Mouse (Mus musculus): ENCODE data around the gene Serpina3c. TPM values are rescaled to one million over a fixed set of nuclear protein-coding genes. Genes with fewer than 3 reads are reported as not detected.

Serpina3c gene
- polyA plus RNA-seq, 1 experiment from 2014 or later = not detected

DNA sequence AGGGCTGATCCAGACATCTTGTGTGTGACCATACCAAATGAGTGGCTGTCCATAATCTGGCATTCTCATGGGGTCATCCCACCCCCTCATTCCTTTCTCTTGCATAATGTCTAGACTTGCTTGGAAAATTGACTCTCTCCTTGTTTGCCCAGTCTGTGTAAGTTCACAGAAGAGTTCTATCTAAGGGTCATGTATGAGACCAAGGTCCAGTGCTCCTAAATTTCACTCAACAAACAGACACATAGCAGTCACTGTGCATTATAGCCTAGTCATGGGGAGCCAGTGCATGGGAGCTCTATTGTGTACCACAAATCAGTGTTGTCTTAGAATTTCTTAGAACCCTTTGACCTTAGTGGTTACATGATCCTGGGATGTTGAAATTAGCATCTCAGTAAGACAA lies 46.8 kb downstream of the Serpina3c start:
- no peaks in the 10 kb centered on the region for H3K4me1 ChIP-seq (replicated peaks; ENCODE audit: control insufficient read depth, insufficient read depth, low read length)
- H3K36me3 ChIP-seq (ENCODE audit: control insufficient read depth, insufficient read depth) = no peaks in the 10 kb centered on the region
- TF ChIP-seq CTCF (IDR thresholded peaks at IDR 0.05; ENCODE audit: low read depth) = no peak
- H3K9ac ChIP-seq (ENCODE audit: low read depth, low read length) = no peak overlapping the region
- no peaks in the 10 kb centered on the region for H3K27me3 ChIP-seq (replicated peaks; ENCODE audit: control insufficient read depth, insufficient read depth, low read length)
- H3K4me2 ChIP-seq (replicated peaks; ENCODE audit: low read depth) = no peak overlapping the region
- no peak for ATAC-seq
- H3K4me3 ChIP-seq (ENCODE audit: low read depth, low read length) = no peak overlapping the region
- no peak overlapping the region for H3K27ac ChIP-seq (ENCODE audit: low read depth, low read length)
- H3K9me3 ChIP-seq (ENCODE audit: control insufficient read depth) = no peaks in the 10 kb centered on the region

DNA sequence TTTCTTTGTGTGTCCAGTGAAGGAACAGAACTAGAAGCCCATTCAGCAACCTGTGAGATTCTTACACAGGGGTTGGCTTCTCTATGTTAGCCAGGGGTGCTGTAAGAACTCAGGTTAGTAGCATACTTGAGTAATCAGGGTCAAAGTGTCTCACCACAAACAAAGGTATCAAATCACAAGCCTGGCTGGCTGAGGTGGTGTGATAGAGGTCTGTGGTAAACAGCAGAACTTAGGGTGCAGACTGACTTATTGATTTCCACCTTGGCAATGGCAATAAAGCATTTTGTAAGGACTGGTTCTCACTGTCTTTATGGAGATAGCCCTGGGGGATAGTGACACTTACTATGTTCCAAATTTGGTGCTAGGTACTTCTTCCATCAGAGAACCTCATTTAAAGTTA lies 47.8 kb downstream of the Serpina3c start:
- no peaks in the 10 kb centered on the region for H3K36me3 ChIP-seq (ENCODE audit: control insufficient read depth, insufficient read depth)
- no peaks in the 10 kb centered on the region for H3K27me3 ChIP-seq (replicated peaks; ENCODE audit: control insufficient read depth, insufficient read depth, low read length)
- no peak for TF ChIP-seq CTCF (IDR thresholded peaks at IDR 0.05; ENCODE audit: low read depth)
- H3K4me3 ChIP-seq (ENCODE audit: low read depth, low read length) = no peak overlapping the region
- H3K4me2 ChIP-seq (replicated peaks; ENCODE audit: low read depth) = no peak overlapping the region
- no peak overlapping the region for H3K9ac ChIP-seq (ENCODE audit: low read depth, low read length)
- H3K27ac ChIP-seq (ENCODE audit: low read depth, low read length) = no peak overlapping the region
- no peak for ATAC-seq
- no peaks in the 10 kb centered on the region for H3K4me1 ChIP-seq (replicated peaks; ENCODE audit: control insufficient read depth, insufficient read depth, low read length)
- no peaks in the 10 kb centered on the region for H3K9me3 ChIP-seq (ENCODE audit: control insufficient read depth)

DNA sequence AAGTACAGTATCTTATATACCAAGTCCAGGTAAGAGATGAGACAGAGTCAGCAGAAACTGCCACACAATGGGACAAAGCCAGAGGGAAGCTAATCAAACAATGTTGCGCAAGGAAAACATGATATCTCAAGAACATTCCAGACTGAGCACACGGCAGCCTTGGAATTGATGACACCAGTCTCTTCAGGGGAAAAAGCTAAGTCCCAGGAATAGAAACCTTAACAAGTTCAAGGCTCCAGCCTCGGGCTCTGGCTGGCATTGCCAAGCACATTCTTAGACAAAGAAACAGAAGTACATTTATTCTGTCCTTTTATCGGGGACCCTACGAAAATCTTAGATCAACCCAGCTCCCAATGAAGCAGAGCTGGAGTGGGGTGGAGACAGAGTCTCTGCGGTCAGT lies 52.9 kb downstream of the Serpina3c start, which contains the start of gene Serpina5:
TSS of gene Serpina5 (plus strand) at position 346 of the 400 bp plus-strand sequence.
- WGBS = 72% methylated on average over 6 of the region's 6 CpGs
- H3K36me3 ChIP-seq (ENCODE audit: control insufficient read depth, insufficient read depth) = no peaks in the 10 kb centered on the region
- no peak within 1 kb of the TSS for H3K9ac ChIP-seq (ENCODE audit: low read depth, low read length)
- H3K9me3 ChIP-seq (ENCODE audit: control insufficient read depth) = no peaks in the 10 kb centered on the region
- no peak within 1 kb of the TSS for H3K4me2 ChIP-seq (replicated peaks; ENCODE audit: low read depth)
- no peak within 1 kb of the TSS for H3K4me3 ChIP-seq (ENCODE audit: low read depth, low read length)
- no peaks in the 10 kb centered on the region for H3K4me1 ChIP-seq (replicated peaks; ENCODE audit: control insufficient read depth, insufficient read depth, low read length)
- TF ChIP-seq CTCF (IDR thresholded peaks at IDR 0.05; ENCODE audit: low read depth) = no peak
- no peak within 1 kb of the TSS for H3K27ac ChIP-seq (ENCODE audit: low read depth, low read length)
- H3K27me3 ChIP-seq (replicated peaks; ENCODE audit: control insufficient read depth, insufficient read depth, low read length) = no peaks in the 10 kb centered on the region
- ATAC-seq = no peak

Other genes with a start within 250 kb of the Serpina3c start
- gene Serpina1c, start 249.0 kb downstream of the Serpina3c start, polyA plus RNA-seq (2015; fragmentation: Nextera tagmentation; extraction: Ambion mirVana) = 7.9 and 9.9 TPM in 2 replicates
- gene Serpina1e, start 194.9 kb downstream of the Serpina3c start, polyA plus RNA-seq (2015; fragmentation: Nextera tagmentation; extraction: Ambion mirVana) = 177 and 211 TPM in 2 replicates
- not detected in 2 replicates for gene Serpina11, start 163.9 kb downstream of the Serpina3c start, polyA plus RNA-seq (2015; fragmentation: Nextera tagmentation; extraction: Ambion mirVana)
- not detected in 2 replicates for gene Serpina9, start 140.1 kb downstream of the Serpina3c start, polyA plus RNA-seq (2015; fragmentation: Nextera tagmentation; extraction: Ambion mirVana)
- gene Serpina12, start 109.4 kb downstream of the Serpina3c start, polyA plus RNA-seq (2015; fragmentation: Nextera tagmentation; extraction: Ambion mirVana) = not detected in 2 replicates
- 0.18 and 0.24 TPM in 2 replicates for gene Serpina5, start 52.8 kb downstream of the Serpina3c start, polyA plus RNA-seq (2015; fragmentation: Nextera tagmentation; extraction: Ambion mirVana)
- gene Serpina3a, start 41.1 kb downstream of the Serpina3c start, polyA plus RNA-seq (2015; fragmentation: Nextera tagmentation; extraction: Ambion mirVana) = 0.09 and 0.21 TPM in 2 replicates
- gene Serpina3b, start 25.9 kb downstream of the Serpina3c start, polyA plus RNA-seq (2015; fragmentation: Nextera tagmentation; extraction: Ambion mirVana) = not detected in 2 replicates
- 0.59 and 0.69 TPM in 2 replicates for gene Serpina3f, start 60.7 kb upstream of the Serpina3c start, polyA plus RNA-seq (2015; fragmentation: Nextera tagmentation; extraction: Ambion mirVana)
- gene Serpina3g, start 82.4 kb upstream of the Serpina3c start, polyA plus RNA-seq (2015; fragmentation: Nextera tagmentation; extraction: Ambion mirVana) = 5.2 and 6.1 TPM in 2 replicates
- not detected in 2 replicates for gene Serpina3i, start 109.3 kb upstream of the Serpina3c start, polyA plus RNA-seq (2015; fragmentation: Nextera tagmentation; extraction: Ambion mirVana)
- gene Serpina3j, start 160.7 kb upstream of the Serpina3c start, polyA plus RNA-seq (2015; fragmentation: Nextera tagmentation; extraction: Ambion mirVana) = not detected in 2 replicates
- gene Serpina3k, start 184.6 kb upstream of the Serpina3c start, polyA plus RNA-seq (2015; fragmentation: Nextera tagmentation; extraction: Ambion mirVana) = not detected in 2 replicates
- not detected in 2 replicates for gene Serpina3m, start 184.6 kb upstream of the Serpina3c start, polyA plus RNA-seq (2015; fragmentation: Nextera tagmentation; extraction: Ambion mirVana)